Mouse (Mus musculus): ENCODE measurements at regions not wholly inside any gene's neighbourhood (a gene's known extent, or its start where the extent isn't known, plus 50 kb on each side); places are given as distances from the start of the nearest gene placed in this dataset.

DNA sequence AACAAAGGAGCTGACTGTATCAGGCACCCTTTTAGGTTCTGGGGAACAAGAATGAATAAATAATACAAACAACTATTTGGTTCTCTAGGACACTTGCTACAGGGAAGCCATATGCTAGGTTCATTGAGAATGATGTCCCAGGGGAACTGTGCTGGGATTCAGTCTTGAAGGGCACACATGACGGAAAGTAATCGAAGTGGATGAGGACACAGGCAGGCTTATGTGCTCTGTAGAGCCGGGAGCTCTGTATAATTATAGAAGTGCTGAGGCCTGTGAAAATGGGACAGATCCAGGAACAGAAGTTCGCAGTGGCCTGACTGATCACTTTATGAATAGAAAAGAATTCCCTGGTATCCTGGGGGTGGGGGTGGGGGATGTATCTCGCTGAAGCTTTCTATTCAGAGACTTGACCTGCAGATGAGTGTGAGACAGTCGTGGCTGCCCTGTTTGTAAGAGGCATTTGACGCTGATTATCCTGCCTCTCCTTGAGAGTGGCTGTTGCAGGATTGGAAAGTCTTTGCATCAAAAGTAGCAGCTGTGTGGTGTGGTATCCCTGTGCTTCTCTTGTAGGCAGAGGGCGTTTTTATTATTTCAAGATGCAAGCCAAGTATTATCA, 700.2 kb downstream of the Slc4a3 start:
- Histone ChIP-seq H3K9ac (no peak overlapping the region), H3K4me3 (ENCODE audit: low read depth, low read length) (no peak overlapping the region), H3K4me1 (ENCODE audit: insufficient read depth) (no peaks in the 10 kb centered on the region), H3K27me3 (ENCODE audit: insufficient read depth, low read length) (no peaks in the 10 kb centered on the region), H3K27ac (ENCODE audit: low read depth, low read length) (no peak overlapping the region), H3K36me3 (ENCODE audit: insufficient read depth) (no peaks in the 10 kb centered on the region), H3K9me3 (ENCODE audit: low read length) (no peaks in the 10 kb centered on the region), H3K4me2 (ENCODE audit: low read depth) (no peak overlapping the region)
- WGBS = 13% methylated on average over 8 of the region's 8 CpGs
- TF ChIP-seq CTCF (IDR thresholded peaks at IDR 0.05; ENCODE audit: low read depth) = no peak
- DNase-seq = peak; percentile 11
- ATAC-seq = peak; percentile 38; the same call in 1 of the 2 replicates

DNA sequence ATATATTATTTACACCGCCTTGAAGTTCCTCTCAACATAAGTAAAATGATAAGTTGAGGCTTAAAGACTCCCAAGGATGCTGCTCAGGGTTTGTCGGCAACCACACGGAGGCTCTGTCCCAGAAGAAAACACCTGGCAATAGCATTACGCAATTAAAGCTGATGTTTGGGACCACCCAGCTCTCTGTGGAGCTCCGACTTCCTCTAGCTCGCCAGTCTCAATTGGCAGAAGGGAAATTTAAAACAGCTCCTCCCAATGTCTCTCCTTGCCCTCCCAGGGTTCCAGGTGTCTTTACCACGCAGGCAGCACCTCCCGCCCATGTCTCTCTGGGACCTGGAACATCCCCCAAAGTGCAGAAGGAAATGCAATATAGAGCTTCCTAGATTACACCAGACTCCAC, 701.1 kb downstream of the Slc4a3 start:
- no peak for TF ChIP-seq CTCF (IDR thresholded peaks at IDR 0.05; ENCODE audit: low read depth)
- Histone ChIP-seq H3K27me3 (ENCODE audit: insufficient read depth, low read length) (no peaks in the 10 kb centered on the region), H3K36me3 (ENCODE audit: insufficient read depth) (no peaks in the 10 kb centered on the region), H3K27ac (ENCODE audit: low read depth, low read length) (no peak overlapping the region), H3K9me3 (ENCODE audit: low read length) (no peaks in the 10 kb centered on the region), H3K4me3 (ENCODE audit: low read depth, low read length) (no peak overlapping the region), H3K9ac (no peak overlapping the region), H3K4me1 (ENCODE audit: insufficient read depth) (no peaks in the 10 kb centered on the region), H3K4me2 (ENCODE audit: low read depth) (no peak overlapping the region)
- DNase-seq (no peak), ATAC-seq (no peak)
- 77% methylated on average over 8 of the region's 8 CpGs for WGBS

DNA sequence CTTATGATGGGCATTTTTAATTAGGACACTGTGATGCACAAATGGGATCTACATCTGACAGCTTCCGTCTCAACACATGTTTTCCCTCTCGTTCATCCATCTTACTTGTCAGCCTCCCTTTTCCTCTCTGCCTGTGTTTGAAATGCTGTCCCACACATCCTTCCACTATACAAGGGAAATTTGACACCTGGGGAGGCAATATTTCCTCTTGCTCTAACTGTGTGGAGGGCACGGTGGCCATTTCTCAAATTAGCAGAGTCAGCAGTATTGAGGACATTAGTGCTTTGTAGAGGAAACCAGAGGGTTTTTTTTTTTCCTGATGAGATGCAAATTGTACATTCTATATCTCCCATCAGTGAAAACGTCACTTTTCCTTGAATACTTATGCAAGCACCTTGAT, 712.2 kb downstream of the Slc4a3 start:
- 53% methylated on average over 4 of the region's 4 CpGs for WGBS
- H3K9me3 ChIP-seq (ENCODE audit: low read length) = no peaks in the 10 kb centered on the region
- TF ChIP-seq CTCF (IDR thresholded peaks at IDR 0.05; ENCODE audit: low read depth) = no peak

DNA sequence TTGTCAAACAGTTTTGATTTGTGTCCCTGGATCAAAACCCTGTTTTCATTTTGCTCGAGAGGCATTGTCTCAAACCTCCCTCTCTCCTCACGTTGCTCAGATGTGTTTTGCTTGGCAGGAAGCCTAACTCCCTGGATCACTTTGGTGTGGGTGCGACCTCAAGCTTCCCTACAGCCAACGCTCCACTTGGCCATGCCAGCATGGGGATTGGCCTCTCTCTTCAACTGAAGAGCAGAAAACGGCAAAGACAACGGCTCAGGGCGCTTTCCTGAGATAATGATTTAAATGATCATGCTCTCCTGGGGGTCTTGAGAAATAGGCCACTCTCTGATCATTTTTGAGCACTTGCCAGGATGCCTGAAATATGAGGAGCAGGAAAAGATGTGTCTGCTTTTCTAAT, 730.1 kb downstream of the Slc4a3 start:
- no peak for TF ChIP-seq CTCF (IDR thresholded peaks at IDR 0.05; ENCODE audit: low read depth)
- Histone ChIP-seq H3K27ac (ENCODE audit: low read depth, low read length) (no peak overlapping the region), H3K4me2 (ENCODE audit: low read depth) (no peak overlapping the region), H3K27me3 (ENCODE audit: insufficient read depth, low read length) (no peaks in the 10 kb centered on the region), H3K9ac (no peak overlapping the region), H3K9me3 (ENCODE audit: low read length) (no peaks in the 10 kb centered on the region), H3K4me3 (ENCODE audit: low read depth, low read length) (no peak overlapping the region), H3K36me3 (ENCODE audit: insufficient read depth) (no peaks in the 10 kb centered on the region), H3K4me1 (ENCODE audit: insufficient read depth) (no peaks in the 10 kb centered on the region)
- DNase-seq = no peak
- WGBS = 26% methylated on average over 7 of the region's 7 CpGs
- no peak for ATAC-seq

More for the DNA sequence above, 712.2 kb downstream of the Slc4a3 start:
- Histone ChIP-seq H3K4me3 (ENCODE audit: low read depth, low read length) (no peak overlapping the region), H3K36me3 (ENCODE audit: insufficient read depth) (no peaks in the 10 kb centered on the region), H3K4me2 (ENCODE audit: low read depth) (no peak overlapping the region), H3K27me3 (ENCODE audit: insufficient read depth, low read length) (no peaks in the 10 kb centered on the region), H3K9ac (no peak overlapping the region), H3K4me1 (ENCODE audit: insufficient read depth) (no peaks in the 10 kb centered on the region), H3K27ac (ENCODE audit: low read depth, low read length) (no peak overlapping the region)
- ATAC-seq (no peak), DNase-seq (peak; percentile 7)

DNA sequence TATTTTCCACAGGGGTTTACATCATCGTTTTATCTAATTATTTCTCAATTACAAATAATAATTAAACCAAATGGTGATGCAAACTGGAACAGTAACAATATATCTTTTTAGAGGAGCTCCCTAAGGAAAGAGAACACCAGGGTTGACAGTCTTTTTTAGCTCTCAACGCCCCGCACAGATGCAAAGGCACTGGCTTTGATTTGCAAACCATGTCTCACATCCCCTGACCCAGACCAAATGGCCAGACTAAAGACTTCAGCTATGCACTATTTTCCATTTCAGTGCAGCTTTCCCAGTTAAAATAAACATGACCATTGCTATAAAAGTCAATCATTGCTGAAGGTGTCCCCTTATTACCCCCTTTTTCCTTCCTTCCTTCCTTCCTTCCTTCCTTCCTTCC, 730.6 kb downstream of the Slc4a3 start:
- Histone ChIP-seq H3K9ac (no peak overlapping the region), H3K4me2 (ENCODE audit: low read depth) (no peak overlapping the region), H3K9me3 (ENCODE audit: low read length) (no peaks in the 10 kb centered on the region), H3K4me1 (ENCODE audit: insufficient read depth) (no peaks in the 10 kb centered on the region), H3K27ac (ENCODE audit: low read depth, low read length) (no peak overlapping the region), H3K27me3 (ENCODE audit: insufficient read depth, low read length) (no peaks in the 10 kb centered on the region), H3K36me3 (ENCODE audit: insufficient read depth) (no peaks in the 10 kb centered on the region), H3K4me3 (ENCODE audit: low read depth, low read length) (no peak overlapping the region)
- no peak for TF ChIP-seq CTCF (IDR thresholded peaks at IDR 0.05; ENCODE audit: low read depth)
- no peak for DNase-seq
- ATAC-seq = no peak
- WGBS = 58% methylated on average over 3 of the region's 3 CpGs

DNA sequence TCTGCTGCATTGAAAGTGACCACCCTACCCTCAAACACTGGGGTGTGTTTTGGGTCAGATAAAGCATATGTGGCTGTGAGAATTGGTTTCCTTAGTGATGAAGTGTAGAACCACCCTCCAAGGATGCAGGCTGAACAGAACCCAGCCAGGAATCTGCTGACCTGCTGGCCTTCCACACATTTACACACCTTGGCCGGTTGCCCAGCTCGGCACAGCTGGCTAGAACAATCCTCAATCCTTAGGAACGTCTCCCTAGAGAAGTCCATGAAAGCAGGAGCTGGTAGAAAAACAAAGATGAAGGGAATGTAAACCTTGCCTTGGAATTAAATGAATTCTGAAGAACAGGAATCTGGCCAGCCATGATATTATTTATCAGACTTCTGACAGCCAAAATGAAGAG, 737.3 kb downstream of the Slc4a3 start:
- H3K27ac ChIP-seq (ENCODE audit: low read depth, low read length) = no peak overlapping the region
- no peak overlapping the region for H3K4me3 ChIP-seq (ENCODE audit: low read depth, low read length)
- H3K36me3 ChIP-seq (ENCODE audit: insufficient read depth) = no peaks in the 10 kb centered on the region
- H3K4me1 ChIP-seq (ENCODE audit: insufficient read depth) = no peaks in the 10 kb centered on the region
- ATAC-seq (no peak), DNase-seq (no peak)
- 32% methylated on average over 3 of the region's 3 CpGs for WGBS
- H3K27me3 ChIP-seq (ENCODE audit: insufficient read depth, low read length) = no peaks in the 10 kb centered on the region
- no peak overlapping the region for H3K4me2 ChIP-seq (ENCODE audit: low read depth)
- H3K9ac ChIP-seq = no peak overlapping the region
- TF ChIP-seq CTCF (IDR thresholded peaks at IDR 0.05; ENCODE audit: low read depth) = no peak
- H3K9me3 ChIP-seq (ENCODE audit: low read length) = no peaks in the 10 kb centered on the region

DNA sequence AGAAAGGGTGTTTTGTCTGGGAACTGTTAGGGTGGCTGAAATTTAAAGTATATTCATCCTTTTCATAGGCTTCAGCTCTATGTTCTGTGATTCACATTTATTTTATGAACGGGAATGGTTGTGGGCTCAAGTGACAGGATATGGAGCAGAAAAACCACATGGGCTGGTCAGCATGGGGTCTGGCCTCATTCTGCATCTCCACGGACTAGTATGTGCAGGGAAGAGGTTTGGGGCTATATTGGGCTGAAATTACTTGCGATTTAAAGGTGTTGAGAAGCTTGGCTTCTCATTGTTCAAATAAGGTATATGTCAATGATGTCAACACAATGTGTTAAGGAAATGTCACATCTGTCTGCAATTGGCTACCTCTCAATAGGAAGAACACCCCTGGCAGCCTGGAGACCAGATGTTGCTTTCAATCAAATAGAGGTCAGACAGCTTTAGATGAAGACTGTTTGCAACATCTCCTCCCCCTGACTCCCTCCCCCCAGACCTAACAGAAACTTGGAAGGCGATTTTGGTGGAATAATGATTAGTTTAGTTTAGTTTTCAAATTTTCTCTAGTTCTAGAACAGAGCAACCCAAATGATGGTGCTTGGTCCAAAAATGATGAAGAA, 777.0 kb downstream of the Slc4a3 start:
- H3K27me3 ChIP-seq (ENCODE audit: insufficient read depth, low read length) = no peaks in the 10 kb centered on the region
- ATAC-seq = no peak
- no peak overlapping the region for H3K4me3 ChIP-seq (ENCODE audit: low read depth, low read length)
- H3K4me2 ChIP-seq (ENCODE audit: low read depth) = no peak overlapping the region
- no peak overlapping the region for H3K27ac ChIP-seq (ENCODE audit: low read depth, low read length)
- H3K9me3 ChIP-seq (ENCODE audit: low read length) = no peaks in the 10 kb centered on the region
- H3K9ac ChIP-seq = no peak overlapping the region
- no peaks in the 10 kb centered on the region for H3K36me3 ChIP-seq (ENCODE audit: insufficient read depth)
- no peak for DNase-seq
- H3K4me1 ChIP-seq (ENCODE audit: insufficient read depth) = no peaks in the 10 kb centered on the region
- 85% methylated on average over 4 of the region's 4 CpGs for WGBS
- TF ChIP-seq CTCF (IDR thresholded peaks at IDR 0.05; ENCODE audit: low read depth) = no peak

Data from forebrain, postnatal 0 days (tissue).